Mouse (Mus musculus): ENCODE data around the gene Zfyve28. TPM values are rescaled to one million over a fixed set of nuclear protein-coding genes. Genes with fewer than 3 reads are reported as not detected.

Gene Zfyve28
- total and polyA plus RNA-seq, 2 experiments from 2014 or later, result 4.0 to 12.2 TPM

DNA sequence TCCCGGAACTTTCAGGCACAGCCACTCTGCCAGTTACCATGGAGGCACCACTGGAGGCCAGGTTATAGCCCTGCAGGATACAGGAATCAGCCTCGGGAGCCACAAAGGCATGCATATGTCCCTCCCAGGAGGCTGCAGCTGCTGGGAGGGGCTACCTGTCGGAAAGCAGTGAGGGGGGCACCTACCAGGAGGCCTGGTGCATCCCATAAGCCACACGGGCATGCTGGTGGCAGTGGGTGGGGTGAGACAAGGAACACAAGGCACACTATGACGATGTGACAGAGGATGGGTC is 112.9 kb downstream of the Zfyve28 start:
- DNase-seq (no peak), ATAC-seq (no peak)

DNA sequence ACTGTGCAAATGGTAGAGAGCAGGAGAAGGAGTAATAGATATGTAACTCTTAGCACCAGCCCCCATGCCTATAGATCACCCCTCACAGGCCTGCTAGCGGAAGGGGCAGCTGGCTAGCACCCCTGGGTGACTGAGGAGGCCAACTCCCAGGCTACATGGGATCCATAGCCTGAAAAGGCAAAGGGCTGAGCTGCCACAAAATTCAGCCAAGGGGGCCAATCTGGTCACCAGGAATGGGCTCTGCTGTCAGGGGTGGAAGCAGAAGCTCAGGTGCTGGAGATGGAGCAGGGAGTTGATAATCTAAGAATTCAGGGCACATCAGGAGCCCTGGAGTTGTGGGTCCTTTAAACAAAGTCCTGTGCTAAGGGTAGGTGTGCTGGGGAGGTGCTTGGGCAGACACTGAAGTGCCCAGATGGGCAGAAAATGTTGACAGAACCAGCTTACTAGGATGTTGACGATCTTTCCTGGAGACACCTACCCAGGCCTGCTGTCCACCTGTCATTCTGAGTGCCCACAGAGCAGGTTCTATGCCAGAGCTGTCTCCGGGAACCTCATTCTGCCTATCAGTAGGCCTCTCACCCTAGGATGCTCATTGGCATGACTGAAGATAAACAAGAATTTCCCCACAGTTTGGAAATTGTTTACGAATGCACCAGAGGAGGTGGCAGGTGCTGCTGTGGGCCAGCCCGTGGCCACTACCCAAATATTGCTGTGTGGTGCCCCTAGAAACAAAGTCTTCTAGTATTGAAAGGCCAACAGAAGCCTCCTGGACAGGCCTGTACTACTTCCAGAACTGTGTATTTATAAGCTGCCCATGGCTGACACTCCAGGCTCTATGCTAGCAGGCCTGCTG is 113.5 kb downstream of the Zfyve28 start:
- TF ChIP-seq CTCF (IDR thresholded peaks at IDR 0.05; ENCODE audit: low read depth), result no peak
- Histone ChIP-seq H3K4me2 (ENCODE audit: low read depth) (no peak overlapping the region), H3K36me3 (ENCODE audit: insufficient read depth) (peaks cover 57% of the 10 kb centered on the region), H3K4me1 (ENCODE audit: insufficient read depth) (no peaks in the 10 kb centered on the region), H3K9me3 (ENCODE audit: low read length) (no peaks in the 10 kb centered on the region), H3K27ac (ENCODE audit: low read depth, low read length) (no peak overlapping the region), H3K4me3 (ENCODE audit: low read depth, low read length) (no peak overlapping the region), H3K27me3 (ENCODE audit: insufficient read depth, low read length) (no peaks in the 10 kb centered on the region), H3K9ac (no peak overlapping the region)
- no peak for ATAC-seq
- DNase-seq, result no peak
- WGBS, result 74% methylated on average over 5 of the region's 5 CpGs

More for the DNA sequence above, 112.9 kb downstream of the Zfyve28 start:
- WGBS, result 18% methylated on average over 5 of the region's 5 CpGs
- no peaks in the 10 kb centered on the region for H3K9me3 ChIP-seq (ENCODE audit: low read length)
- H3K27me3 ChIP-seq (ENCODE audit: insufficient read depth, low read length), result no peaks in the 10 kb centered on the region
- H3K4me3 ChIP-seq (ENCODE audit: low read depth, low read length), result no peak overlapping the region
- H3K4me2 ChIP-seq (ENCODE audit: low read depth), result no peak overlapping the region
- H3K36me3 ChIP-seq (ENCODE audit: insufficient read depth), result peaks cover 61% of the 10 kb centered on the region
- no peak overlapping the region for H3K9ac ChIP-seq
- H3K4me1 ChIP-seq (ENCODE audit: insufficient read depth), result no peaks in the 10 kb centered on the region
- H3K27ac ChIP-seq (ENCODE audit: low read depth, low read length), result no peak overlapping the region
- no peak for TF ChIP-seq CTCF (IDR thresholded peaks at IDR 0.05; ENCODE audit: low read depth)

DNA sequence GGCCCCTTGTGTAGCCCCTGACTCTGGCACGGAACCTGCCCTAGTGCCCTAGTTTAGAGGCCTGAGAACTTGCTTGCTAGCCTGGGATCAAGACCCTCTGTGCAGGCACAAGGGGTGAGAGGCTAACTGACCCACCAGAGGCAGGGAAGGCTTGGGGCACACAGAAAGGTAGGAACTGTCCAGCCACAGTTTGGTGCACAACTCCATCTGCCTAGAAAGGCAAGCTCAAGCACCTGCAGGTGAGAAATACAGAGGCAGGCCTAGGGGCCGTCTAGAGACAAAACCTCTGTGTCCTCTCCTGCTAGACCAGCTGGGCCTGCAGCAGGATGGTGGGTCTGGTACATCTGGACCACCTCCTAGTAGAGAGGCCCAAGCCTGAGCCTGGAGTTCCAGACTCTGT is 114.2 kb downstream of the Zfyve28 start:
- peaks cover 56% of the 10 kb centered on the region for H3K36me3 ChIP-seq (ENCODE audit: insufficient read depth)
- 91% methylated on average over 2 of the region's 2 CpGs for WGBS
- ATAC-seq, result no peak

DNA sequence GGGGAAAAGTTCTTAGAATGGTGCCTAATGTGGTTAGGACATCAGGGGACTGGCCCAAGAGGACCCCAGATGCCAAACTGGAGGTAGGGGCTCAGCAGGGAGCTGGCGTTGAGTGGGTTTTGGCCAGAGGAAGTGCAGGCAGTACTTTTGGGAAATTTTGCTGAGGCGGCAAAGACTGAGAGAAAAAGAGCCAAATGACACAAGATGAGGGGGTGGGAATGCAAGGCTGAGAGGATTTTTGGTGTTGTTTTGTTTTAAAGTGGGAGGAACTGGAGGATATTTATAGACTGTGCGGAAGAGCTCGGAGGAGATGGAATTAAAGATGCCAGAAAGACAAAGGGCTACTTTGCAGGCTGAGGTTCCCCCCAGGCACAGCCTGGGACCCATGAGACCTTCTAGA is 117.5 kb downstream of the Zfyve28 start:
- peak overlapping the region; percentile 40 for H3K27ac ChIP-seq (ENCODE audit: low read depth, low read length)

More for the DNA sequence above, 114.2 kb downstream of the Zfyve28 start:
- Histone ChIP-seq H3K27me3 (ENCODE audit: insufficient read depth, low read length) (no peaks in the 10 kb centered on the region), H3K9ac (no peak overlapping the region), H3K4me1 (ENCODE audit: insufficient read depth) (no peaks in the 10 kb centered on the region), H3K9me3 (ENCODE audit: low read length) (no peaks in the 10 kb centered on the region), H3K4me2 (ENCODE audit: low read depth) (no peak overlapping the region), H3K27ac (ENCODE audit: low read depth, low read length) (no peak overlapping the region), H3K4me3 (ENCODE audit: low read depth, low read length) (no peak overlapping the region)
- DNase-seq, result no peak
- TF ChIP-seq CTCF (IDR thresholded peaks at IDR 0.05; ENCODE audit: low read depth), result no peak

DNA sequence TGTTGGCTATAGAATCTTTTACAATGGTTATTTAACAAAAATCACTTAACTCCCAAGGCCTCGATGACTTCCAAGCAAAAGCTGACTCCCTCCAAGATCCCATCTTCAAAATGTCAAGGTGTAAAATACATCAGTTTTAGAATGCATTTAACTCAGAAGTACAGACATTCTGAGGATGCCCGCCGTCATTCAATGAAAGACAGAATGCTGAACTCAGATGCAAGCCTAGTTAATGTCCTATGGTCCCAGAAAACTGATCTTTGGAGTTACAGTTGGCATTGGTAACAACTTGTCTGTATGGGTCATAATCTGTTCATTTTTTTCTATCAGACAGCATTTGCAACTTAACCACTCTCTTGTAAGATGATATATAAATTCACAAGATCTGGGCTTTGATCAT is 118.3 kb downstream of the Zfyve28 start:
- whole genome bisulfite sequencing, result 79% methylated on average over 3 of the region's 3 CpGs
- no peak for ATAC-seq
- peak overlapping the region; percentile 53 for H3K4me3 ChIP-seq (ENCODE audit: low read depth, low read length)
- no peaks in the 10 kb centered on the region for H3K9me3 ChIP-seq (ENCODE audit: low read length)
- H3K4me1 ChIP-seq (ENCODE audit: insufficient read depth), result no peaks in the 10 kb centered on the region
- no peak for TF ChIP-seq CTCF (IDR thresholded peaks at IDR 0.05; ENCODE audit: low read depth)
- H3K36me3 ChIP-seq (ENCODE audit: insufficient read depth), result peaks cover 21% of the 10 kb centered on the region
- no peaks in the 10 kb centered on the region for H3K27me3 ChIP-seq (ENCODE audit: insufficient read depth, low read length)
- DNase-seq, result no peak
- H3K27ac ChIP-seq (ENCODE audit: low read depth, low read length), result peak overlapping the region; percentile 88
- H3K9ac ChIP-seq, result peak overlapping the region; percentile 53
- peak overlapping the region; percentile 59 for H3K4me2 ChIP-seq (ENCODE audit: low read depth)

More for the DNA sequence above, 117.5 kb downstream of the Zfyve28 start:
- no peak overlapping the region for H3K4me3 ChIP-seq (ENCODE audit: low read depth, low read length)
- H3K27me3 ChIP-seq (ENCODE audit: insufficient read depth, low read length), result no peaks in the 10 kb centered on the region
- DNase-seq, result no peak
- H3K9ac ChIP-seq, result no peak overlapping the region
- no peaks in the 10 kb centered on the region for H3K4me1 ChIP-seq (ENCODE audit: insufficient read depth)
- H3K4me2 ChIP-seq (ENCODE audit: low read depth), result no peak overlapping the region
- peaks cover 28% of the 10 kb centered on the region for H3K36me3 ChIP-seq (ENCODE audit: insufficient read depth)
- WGBS, result 80% methylated on average over 4 of the region's 4 CpGs
- TF ChIP-seq CTCF (IDR thresholded peaks at IDR 0.05; ENCODE audit: low read depth), result no peak
- H3K9me3 ChIP-seq (ENCODE audit: low read length), result no peaks in the 10 kb centered on the region
- no peak for ATAC-seq

DNA sequence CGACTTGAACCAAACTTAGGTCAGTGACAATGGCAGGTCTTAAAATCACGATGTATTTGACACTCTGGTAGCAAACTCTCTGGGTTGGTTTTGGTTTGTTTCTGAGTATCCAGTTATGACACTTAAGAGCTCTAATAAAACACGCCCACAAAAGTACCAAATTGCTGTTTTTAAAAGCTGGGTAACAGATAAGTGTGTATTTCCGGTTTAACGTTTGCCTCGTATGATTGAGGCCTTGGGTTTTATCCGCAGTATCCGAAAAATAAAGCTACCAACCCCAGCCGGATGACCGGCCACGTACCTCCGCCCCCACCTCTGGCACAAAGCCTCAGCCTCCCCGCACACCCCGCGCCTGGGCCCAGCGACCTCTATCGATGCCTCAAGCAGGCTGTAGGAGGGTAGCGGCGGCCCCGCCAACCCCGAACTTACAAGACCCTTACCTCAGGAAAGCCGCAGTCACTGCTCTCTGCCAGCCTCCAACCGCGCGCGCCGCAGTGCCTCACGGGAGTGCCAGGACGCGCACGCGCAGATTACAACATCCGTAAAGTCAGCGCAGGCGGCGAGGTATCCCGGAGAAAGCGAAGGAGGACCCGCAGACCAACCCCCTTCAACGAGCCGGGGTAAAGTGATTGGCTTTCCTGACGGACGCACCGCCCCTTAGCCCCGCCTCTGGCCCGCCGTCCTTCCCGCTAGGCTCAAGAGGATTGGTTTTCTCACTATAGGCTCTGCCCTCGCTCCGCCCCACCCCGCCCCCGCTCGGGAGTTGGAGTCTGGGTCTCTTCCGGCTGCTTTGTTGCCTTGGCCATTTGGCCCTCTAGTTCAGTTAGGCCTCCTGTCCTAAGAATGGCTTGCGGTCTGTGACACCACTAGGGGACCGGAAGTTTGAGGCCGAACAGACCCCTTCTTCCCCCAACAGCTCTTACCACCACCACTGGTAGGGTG is 119.0 kb downstream of the Zfyve28 start, which contains the start of the genes Poln and Haus3:
TSS of gene Poln (minus strand) at position 499 of the 942 bp plus-strand sequence.
TSS of gene Haus3 (minus strand) at position 578 of the 942 bp plus-strand sequence.
- H3K27ac ChIP-seq (ENCODE audit: low read depth, low read length), result peak within 1 kb of the TSS; percentile 88
- H3K4me1 ChIP-seq (ENCODE audit: insufficient read depth), result no peaks in the 10 kb centered on the region
- no peaks in the 10 kb centered on the region for H3K27me3 ChIP-seq (ENCODE audit: insufficient read depth, low read length)
- TF ChIP-seq CTCF (IDR thresholded peaks at IDR 0.05; ENCODE audit: low read depth), result peak; percentile 56
- 1% methylated on average over 57 of the region's 57 CpGs for WGBS
- peak within 1 kb of the TSS; percentile 59 for H3K4me2 ChIP-seq (ENCODE audit: low read depth)
- H3K9ac ChIP-seq, result peak within 1 kb of the TSS; percentile 53
- peaks cover 14% of the 10 kb centered on the region for H3K36me3 ChIP-seq (ENCODE audit: insufficient read depth)
- ATAC-seq (peak; percentile 100), DNase-seq (peak; percentile 99)
- peak within 1 kb of the TSS; percentile 53 for H3K4me3 ChIP-seq (ENCODE audit: low read depth, low read length)
- H3K9me3 ChIP-seq (ENCODE audit: low read length), result no peaks in the 10 kb centered on the region

Measured in forebrain, postnatal 0 days (tissue).